Mouse (Mus musculus): ENCODE data around the gene Cox8a.

- TF ChIP-seq POLR2A (IDR thresholded peaks at IDR 0.05; ENCODE audit: extremely low read depth, insufficient read depth, low read length) (no peak), CTCF (IDR thresholded peaks at IDR 0.05; ENCODE audit: extremely low read depth, insufficient read depth, low read length) (no peak)
These were observed 44.5 kb upstream of the Cox8a start for GRCm38 (mm10) chr19:7261964-7262363.
